Mouse (Mus musculus) spleen, postnatal 4 days (tissue): ENCODE measurements around the gene Zfp423.
A peak's percentile ranks its signal among the peaks of the same experiment; 100 is the strongest.

Source experiments
- DNase-seq, 2 experiments: peaks; one replicate each; pipeline ENCODE4 v3.0.0; 2022; ENCODE audit warnings: low spot score in 2 of 2

Zfp423 gene

DNA sequence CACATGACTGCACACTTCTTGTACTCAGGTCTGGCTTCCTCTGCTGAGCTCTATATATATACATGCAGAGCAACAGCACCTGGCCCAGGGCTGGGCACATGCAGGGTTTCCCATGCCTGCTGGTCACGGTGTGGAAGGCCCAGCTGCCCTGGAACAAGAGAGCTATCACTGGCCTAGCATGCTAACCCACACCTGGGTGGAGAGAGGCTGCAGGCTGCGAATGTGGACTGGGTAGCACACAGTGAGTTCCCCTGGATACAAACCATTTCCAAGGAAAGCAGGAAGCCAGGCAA is 295.2 kb downstream of the Zfp423 start:
- DNase-seq = peak in 1 of 2 experiments; percentile 24

DNA sequence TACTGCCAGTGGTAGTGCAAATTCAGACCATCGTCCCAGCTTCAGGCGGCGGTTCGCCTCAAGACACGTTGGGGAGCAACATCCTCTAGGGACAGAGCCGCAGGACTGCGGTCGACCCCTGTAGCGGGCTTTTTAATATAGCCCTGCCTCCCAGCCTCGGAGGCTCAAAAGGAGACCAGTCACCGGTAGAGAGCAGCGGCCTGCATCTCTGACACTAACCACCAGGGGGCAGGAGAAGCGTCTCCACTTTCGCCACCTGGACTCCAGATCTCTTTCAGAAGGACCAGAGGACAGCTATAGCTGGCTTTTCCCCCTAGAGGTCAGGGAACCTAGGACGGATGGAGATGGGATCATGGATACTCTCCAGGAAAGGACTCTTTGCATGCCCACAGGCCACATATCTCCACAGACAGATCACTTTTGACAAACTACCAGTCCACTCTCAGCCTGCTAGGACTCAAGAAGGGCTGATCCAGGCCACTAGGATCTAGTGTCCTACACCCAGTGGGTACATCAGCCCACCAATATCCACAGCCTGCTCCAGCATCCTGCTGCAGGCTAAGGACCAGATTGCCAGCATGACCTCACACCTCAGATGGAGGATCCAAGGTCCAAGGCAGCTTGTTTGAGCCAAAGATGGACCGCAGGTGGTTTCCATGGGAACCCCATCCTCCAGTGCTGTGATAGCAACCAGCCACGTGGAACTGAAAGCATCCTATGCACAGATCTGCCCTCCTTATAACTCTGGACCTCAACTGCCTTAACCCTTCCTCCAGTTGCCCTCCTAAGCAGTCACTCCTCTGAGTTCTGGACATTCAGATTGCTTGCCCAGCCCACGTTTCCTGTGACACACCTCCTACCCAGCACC is 295.8 kb downstream of the Zfp423 start:
- DNase-seq = peak; percentile 71 to 86

DNA sequence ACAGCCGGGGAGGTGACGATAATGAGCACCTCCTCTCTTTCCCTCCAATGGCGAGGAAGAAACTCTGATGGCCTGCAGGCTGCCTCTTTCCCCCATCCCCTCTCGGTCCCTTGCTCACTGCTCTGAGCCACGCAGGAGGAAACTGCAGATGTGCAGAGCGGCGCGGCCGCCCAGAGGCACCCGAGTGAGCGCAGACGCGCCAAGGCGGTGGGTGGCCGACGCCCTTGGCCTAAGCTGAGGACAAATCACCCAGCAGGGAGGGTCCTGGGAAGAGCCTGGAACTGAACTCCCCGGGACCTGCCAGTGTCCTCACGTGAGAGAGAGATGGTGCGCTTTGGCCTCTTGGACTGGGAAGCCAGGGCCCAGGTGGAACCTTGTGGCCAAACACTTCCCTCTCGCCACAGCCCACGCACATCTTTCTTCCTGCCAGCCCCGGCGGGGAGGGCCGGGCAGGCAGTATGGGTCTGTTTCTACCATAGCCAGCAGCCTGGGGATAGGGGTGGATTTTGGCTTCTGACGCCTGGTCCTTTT is 296.5 kb downstream of the Zfp423 start:
- DNase-seq = peak; percentile 33 to 71

DNA sequence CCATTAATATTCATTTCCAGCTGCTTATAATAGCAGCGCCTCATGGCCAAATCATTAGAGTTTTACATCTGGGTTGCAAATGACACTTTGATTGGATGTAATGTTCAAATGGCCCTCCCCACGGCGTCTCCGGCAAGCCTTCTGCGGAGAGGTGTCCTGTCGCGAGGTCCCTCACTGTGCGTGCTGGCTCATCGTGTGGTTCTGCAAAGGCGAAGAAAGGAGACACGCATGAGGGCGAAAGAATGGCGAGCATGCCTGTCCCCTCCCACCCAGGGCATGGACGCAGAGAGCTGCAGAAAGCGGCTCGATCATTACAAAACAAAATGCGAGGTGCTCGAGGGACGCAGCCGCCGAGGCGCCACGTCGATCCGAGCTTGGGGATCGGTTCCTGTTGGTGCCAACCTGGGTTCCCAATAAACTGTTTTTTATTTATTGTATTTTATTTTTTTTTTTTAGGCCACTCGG is 297.1 kb downstream of the Zfp423 start:
- peak; percentile 36 to 68 for DNase-seq

DNA sequence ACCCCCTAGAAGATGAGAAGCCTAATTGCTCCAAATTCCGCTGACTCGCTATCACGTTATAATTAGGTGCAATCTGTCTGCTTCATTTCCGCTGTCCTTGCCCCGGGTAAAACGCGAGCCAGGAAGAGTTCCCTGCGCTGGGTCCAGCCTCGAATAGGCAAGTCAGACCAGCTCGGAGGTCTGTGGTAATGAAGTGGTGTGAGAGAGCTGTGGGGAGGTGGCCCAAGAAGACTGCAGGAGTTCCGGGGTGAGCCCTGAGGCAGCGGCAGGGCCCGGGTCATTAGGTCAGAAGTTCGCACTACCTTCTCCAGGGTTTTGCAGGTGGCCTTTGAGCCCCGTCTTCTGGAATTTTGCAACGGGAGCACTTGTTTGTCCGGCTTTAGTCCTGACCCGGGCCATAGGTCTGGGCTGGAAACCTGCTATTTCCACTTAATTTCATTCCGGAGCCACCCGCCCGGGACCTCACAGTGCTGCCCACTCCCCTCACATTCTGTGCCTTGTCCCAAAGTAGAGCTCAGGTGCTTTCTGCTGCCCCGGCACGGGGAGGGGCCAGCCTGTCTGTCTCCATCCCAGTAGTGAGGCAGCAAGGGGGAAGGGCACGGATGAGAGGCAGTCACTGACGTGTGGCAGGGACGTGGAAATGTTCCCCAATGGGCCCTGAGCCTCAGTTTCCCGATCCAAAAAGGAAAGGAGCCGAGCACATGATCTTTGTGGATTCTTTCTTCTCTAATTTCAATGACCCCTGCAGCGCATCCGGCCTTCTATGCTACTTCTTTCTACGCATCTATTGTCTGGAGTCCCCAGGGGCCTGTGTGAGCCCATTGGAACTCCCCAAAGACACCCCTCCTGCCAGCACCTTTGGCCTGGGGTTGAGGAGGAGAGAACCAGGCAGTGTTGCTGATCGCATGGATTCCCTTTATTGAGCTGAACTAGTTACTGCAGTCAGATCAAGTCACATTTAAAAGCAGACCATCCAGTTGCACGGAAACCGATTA is 298.2 kb downstream of the Zfp423 start:
- DNase-seq = no peak

DNA sequence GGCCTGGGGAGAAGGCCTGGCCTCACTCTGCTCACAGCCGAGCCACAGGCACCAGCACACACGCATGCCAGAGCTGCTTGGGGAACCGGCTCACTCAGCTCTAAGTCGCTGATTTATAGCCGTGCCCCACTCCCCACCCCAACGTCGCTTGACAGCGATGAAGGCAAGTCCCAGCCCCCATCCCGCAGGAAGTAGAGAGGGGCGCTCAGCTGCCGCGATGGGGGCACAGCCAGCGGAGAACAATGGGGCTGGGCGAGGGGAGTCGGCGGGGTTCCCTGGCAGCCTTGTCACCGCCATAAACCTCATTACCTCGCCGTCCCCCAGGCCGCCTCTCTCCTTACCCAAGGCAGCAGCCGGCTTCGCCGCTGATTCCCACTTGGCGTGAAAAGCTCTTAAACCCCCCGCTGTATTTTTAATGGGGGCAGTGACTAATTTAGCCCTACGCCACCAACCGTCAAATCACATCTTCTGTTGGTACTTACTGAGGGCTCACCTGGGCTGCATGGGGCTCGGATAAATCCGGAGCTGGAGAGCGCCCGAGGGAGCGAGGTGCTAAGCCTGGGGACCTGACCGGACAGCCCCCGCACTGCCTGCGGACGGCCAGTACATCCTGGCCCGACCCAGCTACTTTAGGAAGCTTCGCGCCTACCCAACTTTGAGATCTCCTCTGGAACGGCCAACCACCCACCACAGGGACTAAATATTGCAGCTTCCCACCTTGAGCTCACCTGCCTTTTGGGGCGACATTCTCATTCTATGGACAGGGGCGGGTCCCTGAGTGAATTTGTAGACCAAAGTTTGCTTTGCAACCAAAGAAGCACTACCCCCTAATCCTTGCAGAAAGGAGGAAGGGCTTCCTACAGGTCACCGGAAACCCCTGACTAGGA is 299.1 kb downstream of the Zfp423 start:
- no peak for DNase-seq

DNA sequence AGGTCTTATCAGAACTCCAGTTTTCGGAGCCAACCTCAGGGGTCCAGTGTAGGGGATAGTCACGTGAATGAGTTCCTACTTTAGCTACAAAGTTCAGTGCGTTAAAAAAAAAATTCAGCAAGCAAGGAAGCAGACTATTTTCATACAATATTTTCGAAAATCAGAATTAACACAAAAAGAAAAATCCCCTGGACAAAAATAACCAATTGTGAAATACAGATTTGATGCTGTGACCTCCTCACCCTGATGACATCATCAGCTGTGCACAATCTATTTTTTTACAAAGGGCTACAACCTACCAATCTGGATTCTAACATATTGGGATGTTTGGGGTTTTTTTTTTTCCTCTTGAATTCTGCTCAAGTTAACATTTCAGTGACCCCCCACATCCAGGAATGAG is 301.9 kb downstream of the Zfp423 start:
- no peak for DNase-seq

DNA sequence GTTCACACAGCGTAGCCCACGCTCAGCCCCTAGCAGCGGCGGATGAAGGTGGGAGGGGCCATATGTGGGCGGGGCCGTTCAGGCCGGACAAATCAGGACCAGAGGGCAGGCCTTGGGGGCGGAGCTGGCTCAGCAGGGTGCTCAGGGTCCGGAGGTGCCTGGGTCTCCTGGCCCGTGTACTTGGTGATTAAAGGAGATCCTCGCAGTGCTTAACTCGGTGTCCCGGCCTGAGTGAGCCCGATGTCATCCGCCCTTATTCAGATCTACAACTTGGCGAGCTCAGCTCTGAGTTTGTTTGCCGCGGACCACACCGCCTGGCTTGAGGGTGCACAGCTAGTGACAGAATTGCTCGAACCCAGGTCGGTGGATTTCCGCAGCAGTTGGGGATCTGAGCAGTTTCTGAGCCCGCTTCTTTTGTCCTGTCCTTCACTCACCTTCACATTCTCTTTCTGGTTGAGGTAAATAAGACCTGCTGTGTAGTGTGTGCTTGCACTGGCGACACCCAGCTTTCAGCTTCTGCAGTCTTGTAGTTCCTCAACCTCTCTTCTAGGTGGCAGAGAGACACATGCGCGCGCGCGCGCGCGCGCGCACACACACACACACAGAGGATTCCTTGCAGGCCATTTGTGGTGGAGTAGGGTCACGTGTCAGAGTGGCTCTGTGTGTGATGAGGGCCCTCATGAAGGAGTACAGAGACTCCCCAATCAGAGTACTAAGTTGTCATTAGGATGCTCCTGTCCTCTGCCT is 302.7 kb downstream of the Zfp423 start:
- peak; percentile 74 to 82 for DNase-seq

DNA sequence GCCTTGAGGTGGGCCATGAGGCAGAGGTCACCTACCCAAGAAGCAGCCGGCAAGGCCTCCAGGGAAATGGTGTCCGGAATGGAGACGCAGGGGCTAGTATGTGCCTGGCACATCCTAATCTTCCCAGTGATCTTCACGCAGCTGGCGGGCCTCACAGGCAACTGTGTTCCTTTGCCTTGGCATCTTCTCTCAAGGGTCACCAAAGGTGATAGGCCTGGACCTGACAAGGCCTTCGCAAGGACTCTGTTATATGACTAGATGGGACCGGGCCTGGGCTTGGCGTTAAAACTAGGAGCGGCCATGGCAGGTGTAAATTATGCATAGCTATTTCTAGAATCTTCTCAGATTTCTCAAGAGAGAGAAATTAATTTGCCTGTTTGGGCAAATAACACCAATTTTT is 303.4 kb downstream of the Zfp423 start:
- DNase-seq = no peak

DNA sequence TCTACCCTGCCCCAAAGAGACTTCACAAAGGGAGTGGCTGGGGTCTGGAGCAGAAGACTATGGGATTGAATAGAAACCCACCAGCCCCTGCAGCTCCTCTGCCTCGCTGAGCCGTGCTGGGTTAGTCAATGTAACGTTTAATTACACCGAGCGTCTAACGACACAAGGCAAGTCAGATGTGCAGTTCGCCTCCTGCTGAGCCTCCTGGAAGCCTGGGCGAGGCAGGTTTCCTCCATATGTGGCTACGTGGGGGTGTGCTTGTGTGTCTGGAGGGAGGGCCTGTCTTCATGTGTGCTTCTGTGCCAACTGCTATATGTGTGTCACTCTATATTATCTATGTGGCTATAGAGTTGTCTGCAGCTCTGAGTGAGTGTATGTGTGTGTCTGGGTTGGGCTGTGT is 311.6 kb downstream of the Zfp423 start:
- DNase-seq = no peak

DNA sequence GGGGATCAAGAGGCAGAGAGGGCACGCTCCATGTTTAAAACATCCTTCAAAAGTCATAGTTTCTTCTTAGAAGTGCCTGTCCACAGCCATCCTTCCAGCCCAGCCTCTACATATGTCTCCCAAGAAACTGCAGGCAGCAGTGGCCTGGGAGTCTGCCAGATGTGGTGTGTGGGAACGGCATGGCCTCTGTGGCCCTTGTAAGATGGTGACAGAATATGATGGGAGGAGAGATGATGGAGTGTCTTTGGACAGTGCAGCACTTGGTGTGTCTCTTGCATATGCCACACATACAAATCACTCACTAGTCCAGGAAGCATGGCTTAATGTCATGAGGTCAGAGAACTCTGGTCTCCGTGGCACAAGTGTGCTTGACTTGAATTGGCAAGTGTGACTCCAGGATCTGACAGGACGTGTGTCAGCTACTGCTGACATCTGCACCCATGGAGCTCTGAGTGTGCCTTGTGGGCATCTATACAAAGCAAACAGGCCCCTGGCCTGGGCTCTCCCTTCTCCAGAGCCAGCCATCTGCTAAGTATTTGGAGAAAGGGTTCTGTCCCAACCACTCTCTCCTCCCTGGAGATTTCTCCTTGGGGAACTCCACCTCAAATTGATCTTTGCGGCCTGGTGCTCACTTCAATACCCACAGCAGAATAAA is 313.4 kb downstream of the Zfp423 start:
- peak in 1 of 2 experiments; percentile 52 for DNase-seq

DNA sequence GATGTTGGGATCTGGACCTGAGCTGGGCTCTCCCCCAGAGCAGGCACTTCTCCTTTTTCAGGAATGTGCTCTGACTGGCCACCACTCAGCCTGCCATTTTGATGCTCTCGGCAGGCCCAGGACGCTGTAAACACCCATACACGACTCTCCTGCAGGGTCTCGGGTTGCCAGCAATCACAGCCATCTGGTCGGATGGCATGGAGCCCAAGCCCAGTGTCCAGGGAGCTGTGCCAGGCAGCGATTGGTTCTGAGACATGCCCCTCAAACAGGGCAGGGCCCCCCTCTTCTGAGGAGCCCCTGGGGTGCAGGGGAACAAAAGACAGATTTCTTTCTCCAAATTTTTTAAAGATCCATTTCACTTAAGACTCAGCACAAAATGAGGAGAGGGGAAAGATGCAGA is 314.0 kb downstream of the Zfp423 start:
- peak in 1 of 2 experiments; percentile 58 for DNase-seq

DNA sequence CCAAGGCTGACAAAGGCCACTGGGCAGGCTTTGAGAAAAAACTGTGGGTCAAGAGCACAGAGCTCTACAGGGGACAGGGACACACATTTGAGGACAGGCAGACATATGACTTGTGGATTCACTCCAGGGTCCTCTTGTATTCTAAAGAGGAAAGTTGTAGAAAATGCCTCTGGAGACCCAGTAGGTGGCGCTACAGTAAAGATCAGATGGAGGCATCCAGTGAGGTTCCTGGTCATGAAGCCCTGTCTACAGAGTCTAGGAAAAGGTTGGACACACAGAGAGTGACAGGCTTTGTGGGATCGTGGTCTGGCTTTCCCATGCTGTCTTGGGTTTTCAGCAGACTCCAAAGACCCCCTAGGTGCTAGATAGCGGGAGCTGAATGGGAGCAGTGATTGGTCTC is 318.5 kb downstream of the Zfp423 start:
- no peak for DNase-seq

DNA sequence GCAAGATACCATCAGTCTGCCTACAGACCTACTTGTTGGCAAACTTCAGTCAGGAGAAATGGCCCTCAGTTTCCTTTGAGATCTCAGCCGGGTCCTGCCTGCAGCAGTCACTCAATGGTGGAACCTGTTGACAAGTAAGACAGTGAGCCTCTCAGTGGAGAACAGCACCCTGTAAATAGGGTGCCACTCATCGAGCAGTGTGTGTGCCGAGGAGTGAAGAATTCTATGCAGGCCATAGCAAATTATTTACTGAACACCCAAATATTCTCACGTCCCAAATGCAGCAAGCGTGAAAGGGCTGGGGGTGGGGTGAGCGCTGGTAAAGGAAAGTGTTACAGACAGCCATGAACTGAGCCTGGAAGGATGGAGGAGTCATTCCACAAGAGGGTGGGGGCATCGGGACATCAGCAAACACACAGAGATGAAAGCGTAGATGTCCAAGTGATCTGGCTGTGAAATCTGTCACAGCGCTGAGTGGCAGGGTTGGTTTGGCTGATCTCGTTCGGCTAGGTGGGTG is 323.1 kb downstream of the Zfp423 start:
- no peak for DNase-seq

DNA sequence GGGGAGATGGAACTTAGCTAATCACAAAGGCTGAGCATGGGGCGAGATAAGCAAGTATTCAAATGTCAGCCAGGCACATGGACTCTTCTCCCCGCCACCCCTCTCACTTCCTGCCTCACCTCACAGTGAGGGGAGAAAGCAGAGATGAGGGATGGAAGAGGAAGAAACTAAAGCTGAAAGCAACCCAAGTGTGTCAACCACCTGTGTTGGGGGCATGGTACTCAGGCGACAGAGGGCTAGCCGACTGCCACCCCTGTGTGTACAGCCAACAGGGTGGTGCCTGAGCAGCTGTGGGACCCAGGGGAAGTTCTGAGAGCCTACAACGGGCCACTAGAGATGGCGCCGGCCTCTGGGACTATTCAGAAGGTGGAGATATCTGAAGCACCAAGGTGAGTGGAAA is 327.6 kb downstream of the Zfp423 start:
- DNase-seq = peak in 1 of 2 experiments; percentile 15

DNA sequence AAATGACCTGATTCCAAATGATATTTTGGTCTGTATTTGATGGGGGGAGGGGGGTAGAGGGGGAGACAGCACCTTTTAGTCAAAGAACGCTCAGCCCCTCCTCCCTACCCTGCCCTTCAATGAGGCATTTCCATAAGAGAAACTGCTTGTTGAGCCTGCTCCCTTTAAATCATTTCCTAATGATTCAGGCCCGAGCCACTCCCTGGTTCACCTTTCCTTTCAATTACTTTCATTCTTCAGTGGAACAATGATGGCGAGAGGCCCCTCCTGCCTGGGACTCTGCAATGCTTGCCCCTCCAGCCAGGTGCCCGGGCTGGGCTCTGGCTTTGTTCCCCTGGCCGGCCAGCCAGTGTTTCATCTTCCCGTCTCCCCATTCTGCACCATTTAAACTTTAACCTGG is 329.7 kb downstream of the Zfp423 start:
- DNase-seq = no peak

DNA sequence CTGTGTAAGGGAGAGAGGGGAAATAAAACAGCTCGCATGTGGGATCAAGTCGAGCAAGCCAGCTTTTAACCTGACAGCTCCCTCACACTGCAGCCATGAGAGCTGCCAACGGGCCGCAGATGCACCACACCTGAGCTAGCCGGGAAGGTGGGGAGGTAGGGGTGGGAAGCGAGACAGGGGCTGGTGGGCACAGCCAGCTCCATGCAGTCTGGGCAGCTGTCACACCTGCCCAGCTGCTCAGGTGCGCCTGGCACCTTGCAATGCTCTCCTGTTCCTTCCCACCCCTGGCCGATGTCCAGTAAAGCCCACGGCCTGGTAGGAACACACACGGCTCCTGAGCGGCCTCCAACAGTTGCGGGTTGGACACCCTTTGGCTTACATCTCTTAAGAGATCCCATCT is 338.2 kb downstream of the Zfp423 start:
- DNase-seq = no peak

DNA sequence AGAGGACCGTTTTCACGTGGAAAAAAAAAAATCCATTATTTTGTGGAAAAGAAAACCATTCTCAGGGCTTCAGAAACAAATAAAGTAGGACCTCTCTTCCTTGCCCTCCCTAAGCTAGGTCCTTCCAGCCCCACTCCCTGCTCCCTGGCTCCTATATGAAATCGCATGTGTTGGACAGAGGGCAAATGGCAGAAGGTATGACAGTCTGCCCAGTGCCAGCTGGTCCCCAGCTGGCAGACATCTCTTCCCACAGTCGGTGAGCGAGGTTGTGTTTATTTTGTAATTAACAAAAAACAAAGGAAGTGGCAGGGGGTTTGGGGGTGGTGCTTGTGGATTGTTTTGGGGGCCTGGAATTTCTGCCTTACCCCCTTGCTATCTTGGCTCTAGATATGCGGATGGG is 339.2 kb downstream of the Zfp423 start:
- no peak for DNase-seq

DNA sequence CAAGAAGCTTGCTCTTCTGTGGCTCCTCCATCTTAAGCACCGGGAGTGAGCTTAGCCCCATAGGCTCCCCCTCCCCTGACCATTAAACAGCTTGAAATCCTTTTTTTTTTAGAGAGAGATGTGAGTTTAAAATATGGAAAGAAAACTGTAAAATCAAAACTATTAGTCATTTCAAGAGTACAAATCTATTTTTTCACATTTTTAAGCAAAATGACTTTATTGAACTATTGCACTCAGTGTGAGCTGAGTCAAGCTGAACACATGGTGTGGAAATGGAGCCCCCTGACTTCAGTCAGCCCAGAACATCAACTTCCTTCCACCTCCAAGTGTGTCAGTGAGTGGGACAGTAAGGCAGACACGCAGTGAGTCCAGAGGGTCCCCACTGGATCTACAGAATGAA is 339.9 kb downstream of the Zfp423 start:
- no peak for DNase-seq

DNA sequence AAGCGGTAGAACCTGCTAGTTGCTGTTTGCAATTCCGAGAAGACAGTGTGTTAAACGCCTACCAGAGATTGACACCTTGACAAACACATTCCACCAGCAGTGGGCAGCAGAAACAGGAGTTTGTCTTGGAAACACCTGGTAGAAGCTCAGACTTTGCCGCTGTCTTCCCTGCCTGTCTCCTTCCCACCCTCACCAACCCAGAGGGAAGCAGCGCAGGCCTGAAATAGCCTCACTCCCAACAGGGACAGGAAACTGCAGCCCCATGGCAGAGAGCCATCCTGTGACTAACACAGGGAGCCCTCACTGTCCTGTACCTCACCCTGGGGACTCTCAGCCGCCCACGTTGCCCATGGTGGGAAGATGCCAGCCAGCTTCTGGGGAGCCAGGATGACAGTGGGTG is 340.3 kb downstream of the Zfp423 start:
- no peak for DNase-seq
